Mouse (Mus musculus): ENCODE measurements around the gene Brwd3.
A peak's percentile ranks its signal among the peaks of the same experiment; 100 is the strongest.

- TF ChIP-seq EP300 (optimal IDR thresholded peaks at IDR 0.05) (no peak), CTCF (IDR thresholded peaks at IDR 0.05; ENCODE audit: low read depth) (0 out of 2 replicates have a peak, but pooled peaks have one; percentile 19)
Measured at GRCm38 (mm10) chrX:108862632-108863031, 28.5 kb upstream of the Brwd3 start.

All from stomach, postnatal 0 days (tissue).